Mouse (Mus musculus): ENCODE results near the gene Cs.

GRCm38 (mm10) chr10:128370021-128370420, 32.5 kb downstream of the Cs start:
- TF ChIP-seq CTCF (IDR thresholded peaks at IDR 0.05; ENCODE audit: control insufficient read depth, insufficient read depth, low read length) (no peak), POLR2A (IDR thresholded peaks at IDR 0.05; ENCODE audit: borderline replicate concordance, control insufficient read depth, low read depth, low read length) (no peak)

Measured in bone marrow, adult 2 months (tissue).